Mouse (Mus musculus): ENCODE data around the gene Olfr818. TPM values are rescaled to one million over a fixed set of nuclear protein-coding genes. Genes with fewer than 3 reads are reported as not detected.

The Olfr818 gene
- not detected for polyA plus RNA-seq (2017; shearing (Covaris generic))

GRCm38 (mm10) chr10:129949000-129949399 is at the start of gene Olfr818:
Gene Olfr818 (minus strand): TSS chr10:129949100.

GRCm38 (mm10) chr10:129984962-129985361 is 36.1 kb upstream of the Olfr818 start, which contains the start of gene Gm10310:
Gene Gm10310 (minus strand): TSS chr10:129985062.

GRCm38 (mm10) chr10:129976040-129976439 is 27.1 kb upstream of the Olfr818 start, which contains the start of gene Olfr247:
Gene Olfr247 (minus strand): TSS chr10:129976140.

GRCm38 (mm10) chr10:129967166-129967565 is 18.3 kb upstream of the Olfr818 start, which contains the start of gene Olfr819:
Gene Olfr819 (minus strand): TSS chr10:129967266.

GRCm38 (mm10) chr10:129915497-129915896 is 33.4 kb downstream of the Olfr818 start, which contains the start of gene Olfr816:
Gene Olfr816 (minus strand): TSS chr10:129915597.

GRCm38 (mm10) chr10:129905767-129906166 is 43.1 kb downstream of the Olfr818 start, which contains the start of gene Olfr815:
Gene Olfr815 (minus strand): TSS chr10:129905867.

Other genes with a start within 250 kb of the Olfr818 start
- gene Olfr804, start 245.9 kb downstream of the Olfr818 start, polyA plus RNA-seq (2017; shearing (Covaris generic)) = not detected
- gene Olfr805, start 219.7 kb downstream of the Olfr818 start, polyA plus RNA-seq (2017; shearing (Covaris generic)) = not detected
- gene Olfr806, start 207.2 kb downstream of the Olfr818 start, polyA plus RNA-seq (2017; shearing (Covaris generic)) = not detected
- gene Olfr807, start 191.3 kb downstream of the Olfr818 start, polyA plus RNA-seq (2017; shearing (Covaris generic)) = not detected
- gene Olfr808, start 183.6 kb downstream of the Olfr818 start, polyA plus RNA-seq (2017; shearing (Covaris generic)) = not detected
- not detected for gene Olfr809, start 174.5 kb downstream of the Olfr818 start, polyA plus RNA-seq (2017; shearing (Covaris generic))
- not detected for gene Olfr810, start 154.2 kb downstream of the Olfr818 start, polyA plus RNA-seq (2017; shearing (Covaris generic))
- not detected for gene Olfr811, start 144.7 kb downstream of the Olfr818 start, polyA plus RNA-seq (2017; shearing (Covaris generic))
- under 1 TPM; 0.17 to 0.42 TPM for gene Olfr812, start 103.0 kb downstream of the Olfr818 start, polyA plus RNA-seq (2017; shearing (Covaris generic))
- gene Olfr813, start 93.7 kb downstream of the Olfr818 start, polyA plus RNA-seq (2017; shearing (Covaris generic)) = not detected
- under 1 TPM in 1 of 2 experiments, not detected in 1; 0.04 TPM for gene Olfr814, start 69.2 kb downstream of the Olfr818 start, polyA plus RNA-seq (2017; shearing (Covaris generic))
- gene Olfr815, start 43.2 kb downstream of the Olfr818 start, polyA plus RNA-seq (2017; shearing (Covaris generic)) = under 1 TPM in 1 of 2 experiments, not detected in 1; 0.27 TPM
- gene Olfr816, start 33.5 kb downstream of the Olfr818 start, polyA plus RNA-seq (2017; shearing (Covaris generic)) = under 1 TPM in 1 of 2 experiments, not detected in 1; 0.28 TPM
- gene Olfr819, start 18.2 kb upstream of the Olfr818 start, polyA plus RNA-seq (2017; shearing (Covaris generic)) = not detected
- gene Olfr247, start 27.0 kb upstream of the Olfr818 start, polyA plus RNA-seq (2017; shearing (Covaris generic)) = under 1 TPM in 1 of 2 experiments, not detected in 1; 0.17 TPM
- under 1 TPM in 1 of 2 experiments, not detected in 1; 0.23 TPM for gene Gm10310, start 36.0 kb upstream of the Olfr818 start, polyA plus RNA-seq (2017; shearing (Covaris generic))
- gene Olfr820, start 63.5 kb upstream of the Olfr818 start, polyA plus RNA-seq (2017; shearing (Covaris generic)) = not detected
- gene Olfr821, start 81.2 kb upstream of the Olfr818 start, polyA plus RNA-seq (2017; shearing (Covaris generic)) = not detected
- under 1 TPM; 0.07 to 0.20 TPM for gene Olfr822, start 122.1 kb upstream of the Olfr818 start, polyA plus RNA-seq (2017; shearing (Covaris generic))
- not detected for gene Olfr823, start 166.3 kb upstream of the Olfr818 start, polyA plus RNA-seq (2017; shearing (Covaris generic))
- not detected for gene Olfr824, start 180.9 kb upstream of the Olfr818 start, polyA plus RNA-seq (2017; shearing (Covaris generic))
- gene Olfr825, start 217.7 kb upstream of the Olfr818 start, polyA plus RNA-seq (2017; shearing (Covaris generic)) = under 1 TPM in 1 of 2 experiments, not detected in 1; 0.23 TPM
- under 1 TPM in 1 of 2 experiments, not detected in 1; 0.42 TPM for gene Olfr826, start 235.1 kb upstream of the Olfr818 start, polyA plus RNA-seq (2017; shearing (Covaris generic))